Mouse (Mus musculus) cerebellum, adult 18-20 months (tissue): ENCODE data around the gene Gm5416.
"Not testable (repeated sequence)": the region's sequence is repeated elsewhere in the genome, so short reads cannot be mapped to it uniquely, and the experiment has no call there.

ENCODE experiments used
- DNase-seq, 2 experiments: peaks; one replicate each; pipeline ENCODE4 v3.0.0; 2021

The Gm5416 gene

GRCm38 (mm10) chr16:36209967-36210453 lies at the start of gene Gm5416:
TSS of gene Gm5416 (plus strand) at chr16:36210403.
- DNase-seq, result no peak

- DNase-seq, result not testable (repeated sequence)
These were observed 42.4 kb upstream of the Gm5416 start for GRCm38 (mm10) chr16:36167841-36168240.

DNA sequence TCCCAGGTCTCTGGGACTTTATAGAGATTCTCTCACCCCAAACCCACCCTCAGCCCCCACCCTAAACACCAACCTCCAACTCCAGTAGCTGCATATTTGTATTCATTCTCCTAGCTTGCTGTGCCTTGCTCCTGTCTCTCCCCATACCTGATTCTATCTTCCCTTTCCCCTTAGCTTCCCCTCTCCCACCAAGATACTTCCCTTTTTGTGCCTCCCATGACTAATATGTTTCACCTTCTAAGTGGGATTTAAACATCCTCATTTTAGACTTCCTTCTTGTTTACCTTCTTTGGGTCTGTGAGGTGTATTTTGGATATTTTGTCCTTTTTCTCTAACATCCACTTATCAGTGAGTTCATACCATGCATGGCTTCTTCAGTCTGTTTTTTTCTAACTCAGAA lies 34.1 kb upstream of the Gm5416 start:
- DNase-seq, result no peak

DNA sequence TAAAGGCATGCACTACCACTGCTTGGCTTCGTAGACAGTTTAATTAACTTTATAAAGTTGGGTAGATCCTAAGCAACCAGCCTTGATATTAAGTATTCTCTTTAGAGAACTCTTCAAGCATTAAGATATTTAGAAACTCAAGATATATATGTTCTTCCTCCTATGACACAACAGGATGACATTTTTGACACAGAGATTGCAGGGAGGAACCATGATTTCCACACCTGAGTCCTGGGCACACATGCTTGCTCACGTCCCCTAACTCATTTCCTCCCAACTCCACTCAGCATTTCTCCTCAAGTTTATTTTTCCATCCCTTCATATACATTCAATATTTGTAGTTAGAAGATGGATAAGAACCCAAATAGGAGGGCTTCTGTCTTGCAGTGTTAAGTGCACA lies 30.3 kb upstream of the Gm5416 start:
- no peak for DNase-seq

DNA sequence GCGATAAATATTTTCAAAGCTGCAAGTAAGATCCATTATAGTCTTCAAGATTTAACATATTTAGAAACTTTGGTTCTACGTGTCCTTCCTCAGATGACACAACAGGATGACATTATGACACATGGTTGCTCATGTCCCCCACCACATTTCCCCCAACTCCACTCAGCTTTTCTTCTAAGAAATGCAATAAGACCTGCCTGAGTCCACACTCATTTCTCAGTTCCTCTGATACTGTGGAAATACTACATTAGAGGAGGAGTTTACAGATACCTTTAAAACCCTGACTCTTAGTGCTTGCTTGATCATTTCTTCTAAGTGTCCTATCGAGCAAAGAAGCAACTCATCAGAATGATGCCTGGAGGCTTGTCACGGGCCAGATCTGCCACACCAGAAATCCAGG lies 26.3 kb upstream of the Gm5416 start, which contains the start of gene Gm5483:
Gene Gm5483, plus strand, starts transcription at position 301 of the 400 bp plus-strand sequence.
- not testable (repeated sequence) for DNase-seq

DNA sequence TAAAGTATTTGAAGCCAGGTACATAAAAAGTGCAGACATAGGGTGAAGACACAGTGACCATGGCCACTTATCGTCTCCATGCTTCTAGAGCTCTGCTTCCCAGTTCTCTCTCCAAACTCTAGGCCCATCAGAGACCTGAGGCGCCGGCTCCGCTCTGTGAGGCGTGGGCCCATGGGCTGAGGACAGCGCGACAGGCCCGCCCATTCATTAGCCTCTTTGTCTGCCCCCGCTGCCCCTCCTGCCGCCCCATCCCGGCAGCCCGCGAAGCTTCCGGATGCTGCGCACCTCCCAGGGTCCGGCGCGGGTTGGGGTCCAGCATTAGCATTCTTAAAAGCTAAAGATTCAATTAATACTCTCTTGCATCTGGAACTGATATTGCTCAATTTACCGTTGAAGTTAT lies 11.0 kb upstream of the Gm5416 start:
- DNase-seq, result no peak

- no peak for DNase-seq
These were observed 6.4 kb upstream of the Gm5416 start for GRCm38 (mm10) chr16:36203846-36204245.

GRCm38 (mm10) chr16:36205684-36206083 lies 4.5 kb upstream of the Gm5416 start:
- DNase-seq, result not testable (repeated sequence)

DNA sequence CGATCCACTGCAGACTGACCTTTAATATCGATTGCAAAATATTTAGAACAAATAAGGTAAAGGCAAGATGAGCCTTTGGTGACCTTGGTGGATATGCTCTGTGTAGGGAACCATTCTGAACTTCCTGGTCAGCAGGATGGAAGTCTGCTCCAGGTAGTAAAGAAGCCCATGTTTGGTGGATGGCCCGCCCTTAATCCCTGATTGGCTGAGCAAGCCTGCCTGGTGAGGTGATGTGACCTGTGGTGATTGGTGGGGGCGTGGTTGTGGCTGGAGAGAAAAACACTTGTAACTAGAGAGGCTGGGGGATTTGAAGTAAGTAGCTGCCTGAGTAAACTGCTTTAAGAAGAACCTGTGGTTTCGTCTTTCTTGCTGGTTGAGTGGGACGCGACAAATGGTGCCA lies 11.0 kb downstream of the Gm5416 start, which contains the start of gene 2010005H15Rik:
Gene 2010005H15Rik, plus strand, starts transcription at position 301 of the 400 bp plus-strand sequence.
- DNase-seq, result not testable (repeated sequence)

DNA sequence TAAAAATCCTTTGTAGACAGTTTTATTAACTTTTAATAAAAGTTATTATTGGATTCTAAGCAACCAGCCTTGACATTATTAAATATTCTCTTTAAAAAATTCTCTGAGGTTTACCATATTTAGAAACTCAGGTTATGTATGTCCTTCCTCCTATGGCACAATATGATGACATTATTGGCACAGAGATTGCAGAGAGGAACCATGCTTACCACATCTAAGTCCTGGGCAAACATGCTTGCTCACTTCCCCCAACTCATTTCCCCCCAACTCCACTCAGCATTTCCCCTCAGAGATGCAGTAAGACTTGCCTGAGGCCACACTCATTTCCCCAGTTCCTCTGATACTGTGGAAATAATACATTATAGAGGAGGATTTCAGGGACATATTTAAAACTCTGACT lies 50.4 kb downstream of the Gm5416 start:
- not testable (repeated sequence) for DNase-seq
